Mouse (Mus musculus): Measurements from ENCODE around the gene Sh3bgrl3. TPM values are rescaled to one million over a fixed set of nuclear protein-coding genes. Genes with fewer than 3 reads are reported as not detected.

Gene Sh3bgrl3
- total RNA-seq, 1 experiment: 96.5 TPM

- in situ Hi-C loops (cut with MboI; ENCODE audit: low sequenced_read_pairs in 2 of 2, unreplicated experiment in 2 of 2): no loop called here
- H3K4me1 ChIP-seq (ENCODE audit: control insufficient read depth in 2 of 2, insufficient read depth in 2 of 2, low read length in 2 of 2, poor library complexity in 1 of 2): peaks cover 19 to 52% of the 10 kb centered on the region in 2 experiments
Measured at GRCm38 (mm10) chr4:134123147-134123546, 5.4 kb downstream of the Sh3bgrl3 start.

DNA sequence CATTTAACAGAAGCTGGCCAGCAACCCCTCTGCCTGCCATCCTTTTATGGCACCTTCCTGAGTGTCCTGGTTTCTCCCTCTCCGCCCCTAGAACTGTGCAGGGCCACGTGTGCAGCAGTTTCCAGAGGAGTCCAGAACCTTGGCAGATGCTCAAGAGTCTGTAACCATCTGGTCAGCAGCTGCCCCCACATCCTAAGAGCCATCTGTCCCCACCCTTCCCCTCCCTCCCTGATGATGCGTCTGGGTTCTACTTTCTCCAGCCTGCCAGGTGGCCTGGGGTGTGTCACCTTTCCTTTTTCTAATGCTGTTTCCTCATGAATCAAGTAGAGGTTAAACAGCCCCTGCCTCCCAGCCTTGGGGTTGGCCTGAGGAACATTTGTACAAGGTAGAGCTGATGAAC lies 6.3 kb downstream of the Sh3bgrl3 start:
- Histone ChIP-seq H3K36me3 (ENCODE audit: control insufficient read depth, insufficient read depth, low read length, poor library complexity, severe bottlenecking) (peaks cover 4% of the 10 kb centered on the region; the same call in 1 of the 2 replicates), H3K4me3 (ENCODE audit: insufficient read depth in 1 of 2, low read depth in 1 of 2, low read length in 2 of 2, poor library complexity in 1 of 2, severe bottlenecking in 1 of 2) (no peak overlapping the region), H3K9me3 (ENCODE audit: control insufficient read depth, insufficient read depth, low read depth, low read length) (no peaks in the 10 kb centered on the region), H3K4me1 (ENCODE audit: control insufficient read depth in 2 of 2, insufficient read depth in 2 of 2, low read length in 2 of 2, poor library complexity in 1 of 2) (peaks cover 21 to 55% of the 10 kb centered on the region in 2 experiments), H3K9ac (ENCODE audit: insufficient read depth, low read depth, low read length, poor library complexity, severe bottlenecking) (no peak overlapping the region), H3K27ac (ENCODE audit: insufficient read depth, low read depth, low read length, poor library complexity, severe bottlenecking) (no peak overlapping the region)
- in situ Hi-C loops (cut with MboI; ENCODE audit: low sequenced_read_pairs in 2 of 2, unreplicated experiment in 2 of 2): no loop called here
- TF ChIP-seq ZC3H11A (IDR thresholded peaks at IDR 0.05; ENCODE audit: borderline replicate concordance, low read depth, low read length): no peak
- TF ChIP-seq HCFC1 (IDR thresholded peaks at IDR 0.05; ENCODE audit: borderline replicate concordance, insufficient read depth, low read length): no peak
- no peak for TF ChIP-seq CHD2 (IDR thresholded peaks at IDR 0.05; ENCODE audit: low read depth, low read length)
- no peak for TF ChIP-seq ZNF384 (IDR thresholded peaks at IDR 0.05; ENCODE audit: low read depth, low read length)
- no peak for TF ChIP-seq MAFK (IDR thresholded peaks at IDR 0.05; ENCODE audit: insufficient read depth, low read depth, low read length)
- no peak for DNase-seq (ENCODE audit: low read depth, low spot score)

More at GRCm38 (mm10) chr4:134123147-134123546, 5.4 kb downstream of the Sh3bgrl3 start:
- Histone ChIP-seq H3K36me3 (ENCODE audit: control insufficient read depth, insufficient read depth, low read length, poor library complexity, severe bottlenecking) (peaks cover 4% of the 10 kb centered on the region; the same call in 1 of the 2 replicates), H3K27ac (ENCODE audit: insufficient read depth, low read depth, low read length, poor library complexity, severe bottlenecking) (no peak overlapping the region), H3K9me3 (ENCODE audit: control insufficient read depth, insufficient read depth, low read depth, low read length) (no peaks in the 10 kb centered on the region), H3K9ac (ENCODE audit: insufficient read depth, low read depth, low read length, poor library complexity, severe bottlenecking) (no peak overlapping the region), H3K4me3 (ENCODE audit: insufficient read depth in 1 of 2, low read depth in 1 of 2, low read length in 2 of 2, poor library complexity in 1 of 2, severe bottlenecking in 1 of 2) (no peak overlapping the region)
- DNase-seq (ENCODE audit: low read depth, low spot score): no peak
- TF ChIP-seq ZC3H11A (IDR thresholded peaks at IDR 0.05; ENCODE audit: borderline replicate concordance, low read depth, low read length) (no peak), HCFC1 (IDR thresholded peaks at IDR 0.05; ENCODE audit: borderline replicate concordance, insufficient read depth, low read length) (no peak), CHD2 (IDR thresholded peaks at IDR 0.05; ENCODE audit: low read depth, low read length) (no peak), ZNF384 (IDR thresholded peaks at IDR 0.05; ENCODE audit: low read depth, low read length) (no peak), MAFK (IDR thresholded peaks at IDR 0.05; ENCODE audit: insufficient read depth, low read depth, low read length) (no peak)

- H3K36me3 ChIP-seq (ENCODE audit: control insufficient read depth, insufficient read depth, low read length, poor library complexity, severe bottlenecking): no peaks in the 10 kb centered on the region
- DNase-seq (ENCODE audit: low read depth, low spot score): no peak
- peaks cover 21 to 49% of the 10 kb centered on the region in 2 experiments for H3K4me1 ChIP-seq (ENCODE audit: control insufficient read depth in 2 of 2, insufficient read depth in 2 of 2, low read length in 2 of 2, poor library complexity in 1 of 2)
- H3K4me3 ChIP-seq (ENCODE audit: insufficient read depth in 1 of 2, low read depth in 1 of 2, low read length in 2 of 2, poor library complexity in 1 of 2, severe bottlenecking in 1 of 2): no peak overlapping the region
- H3K27ac ChIP-seq (ENCODE audit: insufficient read depth, low read depth, low read length, poor library complexity, severe bottlenecking): no peak overlapping the region
- no peaks in the 10 kb centered on the region for H3K9me3 ChIP-seq (ENCODE audit: control insufficient read depth, insufficient read depth, low read depth, low read length)
- no peak for TF ChIP-seq CHD2 (IDR thresholded peaks at IDR 0.05; ENCODE audit: low read depth, low read length)
- no peak for TF ChIP-seq ZC3H11A (IDR thresholded peaks at IDR 0.05; ENCODE audit: borderline replicate concordance, low read depth, low read length)
- TF ChIP-seq ZNF384 (IDR thresholded peaks at IDR 0.05; ENCODE audit: low read depth, low read length): no peak
- TF ChIP-seq MAFK (IDR thresholded peaks at IDR 0.05; ENCODE audit: insufficient read depth, low read depth, low read length): no peak
- no peak for TF ChIP-seq HCFC1 (IDR thresholded peaks at IDR 0.05; ENCODE audit: borderline replicate concordance, insufficient read depth, low read length)
- in situ Hi-C loops (cut with MboI; ENCODE audit: low sequenced_read_pairs in 2 of 2, unreplicated experiment in 2 of 2): no loop called here
- H3K9ac ChIP-seq (ENCODE audit: insufficient read depth, low read depth, low read length, poor library complexity, severe bottlenecking): peak overlapping the region; percentile 3; the same call in 1 of the 2 replicates
Measured at GRCm38 (mm10) chr4:134121571-134121970, 7.0 kb downstream of the Sh3bgrl3 start.

DNA sequence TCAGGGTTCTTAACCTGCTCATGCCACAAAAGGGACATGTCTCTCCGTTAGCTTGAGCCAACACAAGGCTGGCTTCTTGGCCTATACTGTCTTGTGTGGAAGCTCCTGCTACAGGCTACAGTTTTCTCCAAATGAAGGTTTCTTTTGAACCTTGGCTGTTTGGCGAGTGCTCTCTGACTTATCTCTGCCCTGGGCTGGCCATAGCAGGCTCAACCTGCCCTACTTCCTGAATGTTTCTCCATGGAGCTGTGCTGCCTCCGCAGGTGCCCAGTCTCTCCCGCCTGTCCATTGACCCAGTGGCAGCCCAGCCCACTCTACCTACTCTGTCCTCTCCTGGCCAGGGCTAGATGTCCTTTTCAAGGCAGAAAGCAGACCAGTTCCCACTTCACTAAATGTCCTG lies 7.7 kb downstream of the Sh3bgrl3 start:
- H3K9ac ChIP-seq (ENCODE audit: insufficient read depth, low read depth, low read length, poor library complexity, severe bottlenecking): peak overlapping the region; percentile 3; the same call in 1 of the 2 replicates

More for the DNA sequence above, 7.7 kb downstream of the Sh3bgrl3 start:
- Histone ChIP-seq H3K4me3 (ENCODE audit: insufficient read depth in 1 of 2, low read depth in 1 of 2, low read length in 2 of 2, poor library complexity in 1 of 2, severe bottlenecking in 1 of 2) (no peak overlapping the region), H3K27ac (ENCODE audit: insufficient read depth, low read depth, low read length, poor library complexity, severe bottlenecking) (no peak overlapping the region), H3K9me3 (ENCODE audit: control insufficient read depth, insufficient read depth, low read depth, low read length) (no peaks in the 10 kb centered on the region), H3K36me3 (ENCODE audit: control insufficient read depth, insufficient read depth, low read length, poor library complexity, severe bottlenecking) (no peaks in the 10 kb centered on the region), H3K4me1 (ENCODE audit: control insufficient read depth in 2 of 2, insufficient read depth in 2 of 2, low read length in 2 of 2, poor library complexity in 1 of 2) (peaks cover 21 to 46% of the 10 kb centered on the region in 2 experiments)
- in situ Hi-C loops (cut with MboI; ENCODE audit: low sequenced_read_pairs in 2 of 2, unreplicated experiment in 2 of 2): no loop called here
- TF ChIP-seq HCFC1 (IDR thresholded peaks at IDR 0.05; ENCODE audit: borderline replicate concordance, insufficient read depth, low read length): no peak
- no peak for TF ChIP-seq ZNF384 (IDR thresholded peaks at IDR 0.05; ENCODE audit: low read depth, low read length)
- no peak for TF ChIP-seq ZC3H11A (IDR thresholded peaks at IDR 0.05; ENCODE audit: borderline replicate concordance, low read depth, low read length)
- TF ChIP-seq CHD2 (IDR thresholded peaks at IDR 0.05; ENCODE audit: low read depth, low read length): no peak
- TF ChIP-seq MAFK (IDR thresholded peaks at IDR 0.05; ENCODE audit: insufficient read depth, low read depth, low read length): no peak
- DNase-seq (ENCODE audit: low read depth, low spot score): no peak
